Mouse (Mus musculus) liver, adult (tissue): ENCODE measurements around the gene Tyw1.

Experiments used
- GATA4 ChIP-seq: IDR thresholded peaks from 2 replicates; pipeline ENCODE4 v1.6.1; 2014; ENCODE audit warnings: mild to moderate bottlenecking, low read length; ENCODE audit not compliant: insufficient replicate concordance

Tyw1 gene

GRCm38 (mm10) chr5:130292976-130293375 lies 37.6 kb downstream of the Tyw1 start:
- no peak for TF ChIP-seq GATA4

GRCm38 (mm10) chr5:130293941-130294340 lies 38.5 kb downstream of the Tyw1 start:
- no peak for TF ChIP-seq GATA4

GRCm38 (mm10) chr5:130294598-130294997 lies 39.2 kb downstream of the Tyw1 start:
- TF ChIP-seq GATA4: no peak

DNA sequence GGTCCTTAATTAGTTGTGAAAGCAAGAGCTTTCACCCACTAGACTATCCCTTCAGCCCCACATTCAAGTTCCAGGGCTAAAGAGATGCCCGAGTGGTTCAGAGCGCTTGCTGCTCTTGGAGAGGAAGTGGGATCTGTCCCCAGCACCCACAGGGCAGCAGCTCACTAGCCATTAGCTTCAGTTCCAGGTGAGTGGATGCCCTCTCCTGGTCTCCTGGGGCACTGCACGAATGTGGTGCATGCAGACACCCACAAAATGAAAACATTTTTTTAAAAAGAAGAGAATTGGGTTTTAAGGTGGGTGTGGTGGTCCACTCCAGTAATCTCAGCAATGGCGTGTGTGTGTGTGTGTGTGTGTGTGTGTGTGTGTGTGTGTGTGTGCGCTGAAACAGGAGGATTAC lies 40.7 kb downstream of the Tyw1 start:
- TF ChIP-seq GATA4: no peak

DNA sequence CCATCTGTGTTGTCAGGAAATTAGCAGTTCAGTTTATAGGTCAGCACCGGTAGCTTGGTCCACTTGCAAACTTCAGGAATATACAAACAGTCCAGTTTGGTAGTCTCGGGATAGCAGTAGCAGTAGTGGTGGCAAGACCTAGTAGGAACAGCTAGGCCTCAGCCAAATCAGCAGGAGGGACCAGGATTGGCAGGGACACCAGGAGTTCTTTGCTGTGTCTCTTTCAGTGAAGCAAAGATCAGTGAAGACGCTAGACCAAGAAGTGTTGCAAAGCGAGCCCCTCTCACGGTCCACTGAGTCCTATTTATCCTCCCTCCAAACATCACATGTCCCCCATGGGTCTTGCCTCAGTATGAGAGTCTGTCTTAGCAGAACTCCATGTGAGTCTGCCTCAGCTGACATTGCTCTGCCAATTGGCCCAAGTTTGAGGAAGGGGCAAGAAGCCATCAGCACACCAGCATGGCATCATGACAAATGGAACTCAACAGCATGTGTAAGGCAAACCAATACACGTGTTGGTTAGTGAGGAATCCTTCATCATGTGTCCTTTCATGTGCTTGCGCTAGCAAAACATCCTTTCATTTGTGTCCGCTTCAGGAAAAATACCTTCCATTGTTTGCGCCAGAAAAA lies 43.5 kb downstream of the Tyw1 start:
- no peak for TF ChIP-seq GATA4

DNA sequence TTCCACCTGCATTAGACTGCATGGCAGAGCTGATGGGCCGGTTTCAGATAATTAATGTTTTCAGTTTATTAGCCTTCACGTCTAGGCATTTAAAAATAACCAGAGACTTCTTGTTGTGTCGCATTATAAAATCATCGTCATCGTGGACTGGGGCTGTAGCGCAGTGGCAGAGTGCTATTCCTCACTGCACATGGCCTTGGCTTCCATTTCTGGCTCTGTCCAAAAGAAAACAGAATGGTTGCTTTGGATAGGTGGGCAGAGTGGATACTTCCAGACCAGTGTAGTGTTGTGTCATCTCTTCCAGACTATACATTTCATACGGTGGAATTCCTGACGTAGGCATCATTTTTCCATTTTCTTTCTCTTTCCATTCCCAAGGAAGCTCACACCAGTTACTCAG lies 44.1 kb downstream of the Tyw1 start:
- no peak for TF ChIP-seq GATA4

DNA sequence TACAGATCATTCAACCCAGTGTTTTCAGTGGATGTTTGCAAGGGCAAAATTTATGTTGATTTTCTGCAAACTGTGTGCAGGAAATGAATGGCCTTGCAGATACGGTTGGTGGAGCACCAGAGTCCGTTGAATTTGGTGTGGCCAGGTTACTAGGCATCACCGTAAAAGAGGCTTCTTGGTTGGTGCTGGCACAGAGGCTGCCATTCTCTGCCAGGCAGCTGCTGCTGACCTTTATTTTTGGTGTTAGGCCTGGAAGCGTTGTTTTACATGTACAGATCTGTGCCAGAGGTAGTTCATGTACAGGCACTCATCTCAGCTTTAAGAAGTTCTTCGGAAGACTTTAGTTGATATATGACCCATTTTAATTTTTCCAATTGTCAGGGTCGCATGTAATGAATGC lies 48.2 kb downstream of the Tyw1 start:
- no peak for TF ChIP-seq GATA4

GRCm38 (mm10) chr5:130307921-130308320 lies 52.5 kb downstream of the Tyw1 start:
- no peak for TF ChIP-seq GATA4

DNA sequence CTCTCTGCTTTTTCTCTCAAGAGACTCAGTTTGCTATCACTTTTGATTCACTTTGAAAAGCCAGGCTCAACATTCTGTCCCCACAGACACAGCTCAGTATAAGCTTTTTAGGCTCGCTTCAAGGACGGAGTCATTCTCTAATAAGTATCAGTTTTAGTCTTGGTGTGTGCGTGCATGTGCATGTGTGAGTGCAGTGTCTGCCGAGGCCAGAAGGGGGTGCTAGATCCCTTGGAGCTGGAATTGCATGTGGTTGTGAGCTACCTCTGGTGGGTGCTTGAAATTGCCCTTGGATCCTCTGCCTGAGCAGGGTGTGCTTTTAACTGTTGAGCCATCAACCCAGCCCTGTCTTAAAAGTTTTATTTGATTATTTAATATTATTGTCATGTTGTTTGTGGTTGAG lies 54.7 kb downstream of the Tyw1 start:
- no peak for TF ChIP-seq GATA4

DNA sequence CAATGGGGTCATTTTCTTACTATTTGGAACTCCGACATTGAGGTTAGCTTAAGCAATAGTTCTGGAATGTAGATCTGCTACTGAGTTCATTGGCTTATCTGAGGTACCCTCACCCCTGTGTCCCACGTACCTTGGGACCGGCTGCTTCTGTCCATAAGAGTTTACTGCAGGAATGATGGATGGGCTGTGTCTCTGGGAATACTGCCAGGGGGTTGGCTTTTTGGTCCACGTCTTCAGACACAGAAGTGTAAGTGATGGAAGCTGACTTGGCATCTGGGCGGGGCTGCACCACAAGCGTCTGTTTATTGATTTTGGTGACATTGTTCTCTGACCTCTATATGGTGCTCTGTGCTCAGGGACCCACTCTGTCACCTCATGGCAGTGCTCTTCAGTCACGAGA lies 55.4 kb downstream of the Tyw1 start:
- no peak for TF ChIP-seq GATA4

GRCm38 (mm10) chr5:130313488-130313887 lies 58.1 kb downstream of the Tyw1 start:
- TF ChIP-seq GATA4: no peak

DNA sequence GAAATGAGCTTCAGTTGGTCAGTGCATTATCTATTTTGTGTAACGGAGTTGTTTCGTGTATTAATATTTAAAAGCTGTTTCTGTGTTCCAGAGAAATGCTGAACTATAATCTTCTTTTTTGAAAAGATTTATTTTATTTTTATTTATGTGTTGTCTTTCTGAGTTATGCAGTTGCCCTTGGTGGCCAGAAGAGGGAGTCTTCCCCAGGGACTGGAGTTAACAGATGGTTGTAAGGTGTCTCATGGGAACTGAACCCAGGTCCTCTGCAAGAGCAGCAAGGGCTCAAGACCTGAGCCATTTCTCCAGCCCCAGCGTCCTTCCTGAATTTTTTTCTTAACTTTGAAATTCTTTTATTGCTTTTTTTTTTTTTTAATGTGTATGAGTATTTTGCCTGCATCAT lies 59.5 kb downstream of the Tyw1 start:
- no peak for TF ChIP-seq GATA4

DNA sequence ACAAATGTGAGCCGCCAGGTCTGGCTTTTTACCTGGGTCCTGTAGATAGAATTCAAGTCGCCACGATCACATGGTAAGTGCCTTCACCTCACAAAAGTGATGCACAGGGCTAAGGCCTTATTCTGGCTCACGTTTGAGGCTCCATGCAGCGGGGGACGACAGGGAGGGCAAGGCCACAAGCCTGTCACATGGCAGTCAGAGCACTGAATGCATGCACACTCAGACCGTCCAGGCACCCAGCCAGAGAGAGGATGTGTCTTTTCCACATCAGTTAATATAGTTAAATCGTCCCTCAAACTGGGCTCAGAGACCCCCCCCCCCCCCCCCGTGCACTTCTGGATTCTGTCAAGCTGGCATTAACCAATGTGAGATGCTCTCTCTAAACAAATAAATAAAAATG lies 60.9 kb downstream of the Tyw1 start:
- no peak for TF ChIP-seq GATA4

DNA sequence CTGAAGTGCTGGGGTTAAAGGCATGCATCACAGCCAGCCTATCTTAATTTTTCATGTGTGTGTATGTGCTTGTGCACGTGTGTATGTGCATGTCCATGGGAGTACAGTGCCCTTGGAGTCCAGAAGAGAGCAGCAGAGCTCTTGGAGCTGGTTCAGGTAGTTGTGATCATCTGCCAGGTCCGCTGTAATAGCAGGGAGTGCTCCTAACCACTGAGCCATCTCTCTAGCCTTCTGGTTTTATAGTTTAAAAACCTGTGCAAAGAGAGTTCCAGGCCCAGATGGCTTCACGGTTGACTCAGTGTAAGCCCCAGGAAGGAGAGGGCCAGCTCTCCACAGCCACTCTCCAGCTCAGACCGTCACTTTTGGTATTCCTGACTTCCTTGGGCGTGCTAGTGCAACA lies 64.4 kb downstream of the Tyw1 start:
- TF ChIP-seq GATA4: no peak

DNA sequence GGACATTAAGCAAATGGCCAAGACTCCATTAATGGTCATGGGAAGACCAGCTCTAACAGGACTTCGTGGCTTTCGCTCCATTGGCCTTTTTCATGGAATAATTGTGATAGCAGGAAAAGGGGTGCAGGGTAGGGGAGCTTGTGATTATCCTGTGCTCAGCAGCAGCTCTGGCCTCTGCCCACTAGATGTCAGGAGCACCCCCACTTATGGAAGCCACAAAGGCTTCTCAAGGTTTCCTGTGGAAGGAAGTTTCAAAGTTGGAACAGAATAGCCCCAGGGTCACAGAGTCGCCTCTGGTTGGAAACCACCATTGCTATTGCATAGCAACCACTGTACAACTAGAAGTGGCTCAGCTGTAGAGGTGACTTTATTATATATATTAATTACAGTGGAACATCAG lies 65.1 kb downstream of the Tyw1 start:
- TF ChIP-seq GATA4: no peak

DNA sequence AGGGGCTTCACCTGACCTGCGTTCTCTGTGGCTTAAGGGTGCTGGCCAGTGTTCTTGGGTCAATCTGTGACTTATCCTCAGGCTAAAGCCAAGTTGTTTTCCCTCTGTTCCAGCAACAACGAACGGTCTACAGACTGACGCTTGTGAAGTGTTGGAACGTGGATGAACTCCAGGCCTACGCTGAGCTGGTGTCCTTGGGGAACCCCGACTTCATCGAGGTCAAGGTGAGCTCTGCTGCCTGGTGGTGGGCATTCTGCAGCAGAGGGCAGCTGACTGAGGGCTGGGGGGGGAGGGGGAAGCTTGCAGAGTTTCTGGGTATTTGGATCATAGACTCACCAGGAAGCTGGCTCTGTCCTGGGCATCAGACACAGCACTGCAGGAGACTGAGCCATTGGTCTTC lies 70.1 kb downstream of the Tyw1 start:
- TF ChIP-seq GATA4: no peak

GRCm38 (mm10) chr5:130327615-130328263 lies 72.3 kb downstream of the Tyw1 start:
- no peak for TF ChIP-seq GATA4
